Mouse (Mus musculus) midbrain, embryonic 12.5 days (tissue): Measurements from ENCODE around the gene Kir3dl1. TPM values are rescaled to one million over a fixed set of nuclear protein-coding genes. Genes with fewer than 3 reads are reported as not detected.
"Not testable (repeated sequence)": the region's sequence is repeated elsewhere in the genome, so short reads cannot be mapped to it uniquely, and the experiment has no call there.

Experiments used
- ATAC-seq: fragments of 200-750 bp; cut with Nextera tagmentation; 2 replicates; pipeline ENCODE4 v1.8.0; 2017; ENCODE audit warnings: low read depth, moderate TSS enrichment, moderate library complexity; ENCODE audit not compliant: low FRiP score
- H3K27ac ChIP-seq: fragments of 300-500 bp; sonication (generic); replicated peaks from 2 replicates; pipeline ENCODE4 v1.5.1; 2016; ENCODE audit warnings: mild to moderate bottlenecking
- H3K27me3 ChIP-seq: fragments of 300-500 bp; sonication (generic); 2 replicates; pipeline ENCODE4 v1.6.1; 2016; ENCODE audit warnings: mild to moderate bottlenecking
- H3K36me3 ChIP-seq: fragments of 300-500 bp; sonication (generic); 2 replicates; pipeline ENCODE4 v1.6.1; 2016
- H3K4me1 ChIP-seq: fragments of 300-500 bp; sonication (generic); 2 replicates; pipeline ENCODE4 v1.6.1; 2016
- H3K4me2 ChIP-seq: fragments of 300-500 bp; sonication (generic); replicated peaks from 2 replicates; pipeline ENCODE4 v1.6.1; 2016; ENCODE audit warnings: mild to moderate bottlenecking, moderate library complexity
- H3K4me3 ChIP-seq: fragments of 300-500 bp; sonication (generic); 2 replicates; pipeline ENCODE4 v1.5.1; 2016; ENCODE audit warnings: mild to moderate bottlenecking
- H3K9ac ChIP-seq: fragments of 300-500 bp; sonication (generic); replicated peaks from 2 replicates; pipeline ENCODE4 v1.6.1; 2016; ENCODE audit warnings: mild to moderate bottlenecking, moderate library complexity
- H3K9me3 ChIP-seq: fragments of 300-500 bp; sonication (generic); 2 replicates; pipeline ENCODE4 v1.6.1; 2016; ENCODE audit warnings: mild to moderate bottlenecking
- WGBS: fragments of 180-500 bp; shearing (Covaris S2); methylation state at CpG from one replicate; pipeline ENCODE4 v1.1.7; 2016; 5-methylcytosine and 5-hydroxymethylcytosine counted together
- polyA plus RNA-seq: library from polyadenylated mRNA; unstranded; fragments of >200 nt; fragmentation: Nextera tagmentation; extraction: Ambion mirVana; gene quantifications from 2 replicates; pipeline ENCODE4 v1.2.1, GENCODE M21; 2016

The Kir3dl1 gene
- polyA plus RNA-seq, result not detected in 2 replicates

- H3K9me3 ChIP-seq, H3K4me1 ChIP-seq, H3K4me2 ChIP-seq, H3K9ac ChIP-seq, H3K27ac ChIP-seq, H3K36me3 ChIP-seq, H3K4me3 ChIP-seq, ATAC-seq, H3K27me3 ChIP-seq: not testable (repeated sequence)
- 69% methylated on average over 4 of the region's 4 CpGs for WGBS
Observed at GRCm38 (mm10) chrX:136517699-136518098, at the start of gene Kir3dl1. Gene Kir3dl1 (plus strand): TSS chrX:136517999.

GRCm38 (mm10) chrX:136543956-136544355, 26.2 kb downstream of the Kir3dl1 start, which contains the start of gene Kir3dl2:
Gene Kir3dl2 (minus strand): TSS chrX:136544056.
- not testable (repeated sequence) for H3K27ac ChIP-seq, H3K9me3 ChIP-seq, H3K4me2 ChIP-seq, H3K4me1 ChIP-seq, H3K27me3 ChIP-seq, ATAC-seq, H3K4me3 ChIP-seq, H3K36me3 ChIP-seq, H3K9ac ChIP-seq
- 71% methylated on average over 1 of the region's 1 CpGs for WGBS

GRCm38 (mm10) chrX:136569094-136569493, 51.3 kb downstream of the Kir3dl1 start:
- 91% methylated on average over 9 of the region's 9 CpGs for WGBS
- H3K9ac ChIP-seq, H3K4me3 ChIP-seq, ATAC-seq, H3K4me2 ChIP-seq, H3K4me1 ChIP-seq, H3K9me3 ChIP-seq, H3K27me3 ChIP-seq, H3K36me3 ChIP-seq, H3K27ac ChIP-seq: not testable (repeated sequence)

Other genes starting within 250 kb of the Kir3dl1 start
- gene Bex3, start 247.7 kb upstream of the Kir3dl1 start, polyA plus RNA-seq, result 584 and 588 TPM in 2 replicates
- 0.17 TPM in 1 of 2 replicates, not detected in the other for gene Kir3dl2, start 26.1 kb downstream of the Kir3dl1 start, polyA plus RNA-seq
- 26.9 and 32.3 TPM in 2 replicates for gene Tceal3, start 72.8 kb downstream of the Kir3dl1 start, polyA plus RNA-seq
- gene Tceal1, start 190.0 kb downstream of the Kir3dl1 start, polyA plus RNA-seq, result 12.2 and 12.4 TPM in 2 replicates
- 544 and 546 TPM in 2 replicates for gene Morf4l2, start 225.7 kb downstream of the Kir3dl1 start, polyA plus RNA-seq